Mouse (Mus musculus): ENCODE measurements around the gene Enkd1. TPM values are rescaled to one million over a fixed set of nuclear protein-coding genes. Genes with fewer than 3 reads are reported as not detected.

Enkd1 gene
- polyA plus RNA-seq, 1 experiment: 5.3 TPM

DNA sequence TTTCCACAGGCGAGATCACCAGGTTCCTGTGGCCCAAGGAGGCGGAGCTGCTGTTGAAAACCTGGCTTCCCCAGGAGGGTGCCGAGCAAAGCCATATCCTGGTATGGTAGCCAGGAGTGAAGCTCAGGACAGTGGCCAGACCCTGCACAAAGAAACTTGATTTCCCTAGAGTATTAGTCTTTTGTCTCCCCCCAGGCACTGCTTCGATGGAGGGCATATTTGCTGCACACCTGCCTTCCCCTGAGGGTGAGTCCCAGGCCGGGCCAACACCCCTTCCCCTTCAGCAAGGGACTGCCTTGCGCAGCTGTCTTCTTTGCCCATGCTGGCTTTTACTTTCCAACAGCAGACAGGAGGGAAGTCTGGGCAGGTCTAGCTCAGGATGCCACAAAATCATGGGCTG, 21.5 kb downstream of the Enkd1 start:
- Histone ChIP-seq H3K27ac (ENCODE audit: insufficient read depth, low read depth, low read length) (no peak overlapping the region), H3K4me1 (ENCODE audit: control insufficient read depth, insufficient read depth, low read length) (no peaks in the 10 kb centered on the region), H3K4me3 (ENCODE audit: insufficient read depth, low read length) (no peak overlapping the region)
- no peak for TF ChIP-seq CTCF (IDR thresholded peaks at IDR 0.05; ENCODE audit: low read depth, low read length)
- TF ChIP-seq POLR2A (IDR thresholded peaks at IDR 0.05; ENCODE audit: borderline replicate concordance, low read depth, low read length): no peak

DNA sequence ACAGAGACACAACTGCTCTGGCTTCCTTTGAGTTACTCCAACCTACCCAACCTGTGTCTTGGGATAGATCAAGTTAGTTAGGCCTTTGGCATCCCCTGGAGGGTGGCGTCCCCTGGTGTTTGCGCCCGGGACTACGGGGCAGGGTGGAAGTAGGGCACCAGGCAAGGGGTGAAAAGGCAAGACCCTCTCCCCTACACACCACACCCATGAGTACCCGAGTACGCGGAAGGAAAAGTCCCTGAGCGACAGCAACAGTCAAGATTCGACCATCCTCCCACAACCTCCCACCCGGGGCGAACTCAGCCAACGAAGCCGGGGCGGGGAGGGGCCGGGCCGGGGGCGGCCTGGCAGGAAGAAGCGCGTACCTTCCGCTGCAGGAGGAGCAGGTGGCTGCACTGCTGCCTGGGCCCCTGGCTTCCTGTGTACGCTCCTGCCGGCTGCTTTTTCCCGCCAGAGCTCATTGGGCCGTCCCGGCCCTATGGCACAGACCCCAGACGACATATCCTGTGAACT, 22.2 kb downstream of the Enkd1 start, which contains the start of gene Carmil2:
Carmil2 (plus strand) TSS at position 479 of the 513 bp plus-strand sequence.
- TF ChIP-seq POLR2A (IDR thresholded peaks at IDR 0.05; ENCODE audit: borderline replicate concordance, low read depth, low read length) (no peak), CTCF (IDR thresholded peaks at IDR 0.05; ENCODE audit: low read depth, low read length) (peak; percentile 45; the same call in 1 of the 2 replicates)
- Histone ChIP-seq H3K4me3 (ENCODE audit: insufficient read depth, low read length) (no peak within 1 kb of the TSS), H3K4me1 (ENCODE audit: control insufficient read depth, insufficient read depth, low read length) (no peaks in the 10 kb centered on the region), H3K27ac (ENCODE audit: insufficient read depth, low read depth, low read length) (no peak within 1 kb of the TSS)

DNA sequence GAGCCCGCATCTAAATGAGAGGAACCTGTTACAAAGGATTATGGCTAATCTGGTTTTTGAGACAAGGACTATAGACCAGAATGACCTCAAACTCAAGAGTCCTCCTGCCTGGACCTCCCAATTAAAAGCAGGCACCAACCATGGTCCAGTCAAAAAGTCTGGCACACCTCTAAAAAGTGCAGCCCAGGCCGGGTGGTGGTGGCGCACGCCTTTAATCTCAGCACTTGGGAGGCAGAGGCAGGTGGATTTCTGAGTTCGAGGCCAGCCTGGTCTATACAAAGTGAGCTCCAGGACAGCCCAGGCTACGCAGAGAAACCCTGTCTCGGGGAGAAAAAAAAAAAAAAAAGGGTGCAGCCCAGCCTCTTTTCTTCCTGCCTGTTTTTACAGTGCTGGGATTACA, 22.7 kb downstream of the Enkd1 start:
- H3K27ac ChIP-seq (ENCODE audit: insufficient read depth, low read depth, low read length): no peak overlapping the region
- H3K4me1 ChIP-seq (ENCODE audit: control insufficient read depth, insufficient read depth, low read length): no peaks in the 10 kb centered on the region
- no peak overlapping the region for H3K4me3 ChIP-seq (ENCODE audit: insufficient read depth, low read length)
- TF ChIP-seq CTCF (IDR thresholded peaks at IDR 0.05; ENCODE audit: low read depth, low read length): no peak
- no peak for TF ChIP-seq POLR2A (IDR thresholded peaks at IDR 0.05; ENCODE audit: borderline replicate concordance, low read depth, low read length)

DNA sequence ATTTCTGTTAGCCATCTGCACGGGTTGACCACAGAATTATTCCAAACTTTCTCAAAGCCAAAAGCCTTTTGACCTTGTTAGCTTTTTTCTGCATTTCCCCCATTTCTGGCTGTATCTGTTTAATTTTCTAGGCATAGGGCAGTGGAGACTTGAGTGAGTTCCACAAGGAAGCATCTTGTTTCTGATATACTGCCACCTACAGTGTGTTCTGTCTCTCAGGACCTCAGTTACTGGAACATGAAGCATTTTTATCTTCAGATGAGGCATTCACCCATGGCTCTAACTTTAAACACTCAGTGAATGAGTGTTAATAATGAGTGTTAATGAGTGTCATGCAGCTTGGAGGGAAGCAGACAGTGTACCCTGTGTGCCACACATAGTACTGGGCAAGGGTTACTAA, 30.1 kb downstream of the Enkd1 start:
- Histone ChIP-seq H3K4me3 (ENCODE audit: insufficient read depth, low read length) (no peak overlapping the region), H3K4me1 (ENCODE audit: control insufficient read depth, insufficient read depth, low read length) (no peaks in the 10 kb centered on the region), H3K27ac (ENCODE audit: insufficient read depth, low read depth, low read length) (no peak overlapping the region)
- TF ChIP-seq CTCF (IDR thresholded peaks at IDR 0.05; ENCODE audit: low read depth, low read length) (no peak), POLR2A (IDR thresholded peaks at IDR 0.05; ENCODE audit: borderline replicate concordance, low read depth, low read length) (no peak)

DNA sequence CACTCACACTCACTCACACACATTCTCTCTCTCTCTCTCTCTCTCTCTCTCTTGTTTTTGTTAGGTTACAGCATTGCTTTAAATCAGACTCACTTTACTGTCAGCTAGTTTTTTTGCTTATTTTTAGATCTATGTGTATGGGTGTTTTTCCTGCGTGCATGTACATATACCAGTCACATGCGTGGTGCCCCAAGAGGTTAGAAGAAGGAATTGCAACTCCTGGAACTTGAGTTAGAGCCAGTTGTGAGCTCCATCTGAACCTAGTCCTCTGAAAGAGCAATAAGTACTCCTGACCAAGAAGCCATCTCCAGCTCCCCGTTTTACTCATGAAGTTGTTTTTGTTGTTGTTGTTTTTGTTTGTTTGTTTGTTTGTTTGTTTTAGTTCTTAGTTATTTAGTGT, 46.8 kb downstream of the Enkd1 start:
- TF ChIP-seq CTCF (IDR thresholded peaks at IDR 0.05; ENCODE audit: low read depth, low read length): no peak
- no peak for TF ChIP-seq POLR2A (IDR thresholded peaks at IDR 0.05; ENCODE audit: borderline replicate concordance, low read depth, low read length)
- Histone ChIP-seq H3K4me3 (ENCODE audit: insufficient read depth, low read length) (no peak overlapping the region), H3K27ac (ENCODE audit: insufficient read depth, low read depth, low read length) (no peak overlapping the region), H3K4me1 (ENCODE audit: control insufficient read depth, insufficient read depth, low read length) (no peaks in the 10 kb centered on the region)

DNA sequence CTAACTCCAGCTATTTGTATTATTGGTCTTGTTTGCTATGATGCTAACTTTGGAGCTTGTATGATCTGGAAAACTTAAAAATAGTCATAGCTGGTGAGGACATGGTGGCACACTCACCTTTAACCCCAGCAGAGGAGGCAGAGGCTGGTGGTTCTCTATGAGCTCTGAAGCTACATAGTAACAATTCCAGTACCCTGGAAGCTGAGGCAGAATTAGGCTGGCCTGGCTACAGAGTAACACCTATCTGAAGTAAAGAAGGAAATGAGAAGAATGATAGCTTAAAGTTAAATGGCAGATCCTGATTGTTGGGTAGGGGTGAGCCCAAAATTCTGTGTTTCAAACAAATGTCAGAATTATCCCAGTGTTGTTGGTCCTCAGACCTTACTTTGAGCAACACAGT, 50.4 kb downstream of the Enkd1 start:
- H3K4me3 ChIP-seq (ENCODE audit: insufficient read depth, low read length): no peak overlapping the region
- no peak for TF ChIP-seq CTCF (IDR thresholded peaks at IDR 0.05; ENCODE audit: low read depth, low read length)
- no peak for TF ChIP-seq POLR2A (IDR thresholded peaks at IDR 0.05; ENCODE audit: borderline replicate concordance, low read depth, low read length)
- no peak overlapping the region for H3K27ac ChIP-seq (ENCODE audit: insufficient read depth, low read depth, low read length)
- no peaks in the 10 kb centered on the region for H3K4me1 ChIP-seq (ENCODE audit: control insufficient read depth, insufficient read depth, low read length)

Other genes with a start within 250 kb of the Enkd1 start
- 1.2 and 1.6 TPM in 2 replicates for gene Tppp3, start 236.7 kb downstream of the Enkd1 start, polyA plus RNA-seq (2012; ENCODE audit: insufficient read depth, insufficient read length, missing spikeins)
- gene Zdhhc1, start 211.3 kb downstream of the Enkd1 start, polyA plus RNA-seq (2012; ENCODE audit: insufficient read depth, insufficient read length, missing spikeins): 16.0 and 16.3 TPM in 2 replicates
- gene Hsd11b2, start 189.5 kb downstream of the Enkd1 start, polyA plus RNA-seq (2012; ENCODE audit: insufficient read depth, insufficient read length, missing spikeins): not detected in 2 replicates
- gene Atp6v0d1, start 142.2 kb downstream of the Enkd1 start, polyA plus RNA-seq (2012; ENCODE audit: insufficient read depth, insufficient read length, missing spikeins): 177 and 186 TPM in 2 replicates
- gene Ripor1, start 103.0 kb downstream of the Enkd1 start, polyA plus RNA-seq (2012; ENCODE audit: insufficient read depth, insufficient read length, missing spikeins): 15.5 and 17.9 TPM in 2 replicates
- gene Ctcf, start 71.6 kb downstream of the Enkd1 start, polyA plus RNA-seq (2012; ENCODE audit: insufficient read depth, insufficient read length, missing spikeins): 60.3 and 61.3 TPM in 2 replicates
- gene Agrp, start 70.8 kb downstream of the Enkd1 start, polyA plus RNA-seq (2012; ENCODE audit: insufficient read depth, insufficient read length, missing spikeins): not detected in 2 replicates
- gene Carmil2, start 21.9 kb downstream of the Enkd1 start, polyA plus RNA-seq (2012; ENCODE audit: insufficient read depth, insufficient read length, missing spikeins): 0.32 TPM in 1 of 2 replicates, not detected in the other
- gene Acd, start 7.1 kb downstream of the Enkd1 start, polyA plus RNA-seq (2012; ENCODE audit: insufficient read depth, insufficient read length, missing spikeins): 37.9 and 41.6 TPM in 2 replicates
- 9.4 and 11.2 TPM in 2 replicates for gene Pard6a, start 7.1 kb downstream of the Enkd1 start, polyA plus RNA-seq (2012; ENCODE audit: insufficient read depth, insufficient read length, missing spikeins)
- not detected in 2 replicates for gene 4933405L10Rik, start 555 bp downstream of the Enkd1 start, polyA plus RNA-seq (2012; ENCODE audit: insufficient read depth, insufficient read length, missing spikeins)
- gene Gfod2, start 50.5 kb upstream of the Enkd1 start, polyA plus RNA-seq (2012; ENCODE audit: insufficient read depth, insufficient read length, missing spikeins): 0.75 and 1.4 TPM in 2 replicates
- 42.0 and 44.3 TPM in 2 replicates for gene Ranbp10, start 119.1 kb upstream of the Enkd1 start, polyA plus RNA-seq (2012; ENCODE audit: insufficient read depth, insufficient read length, missing spikeins)
- not detected in 2 replicates for gene Tsnaxip1, start 119.5 kb upstream of the Enkd1 start, polyA plus RNA-seq (2012; ENCODE audit: insufficient read depth, insufficient read length, missing spikeins)
- gene Cenpt, start 145.1 kb upstream of the Enkd1 start, polyA plus RNA-seq (2012; ENCODE audit: insufficient read depth, insufficient read length, missing spikeins): 16.9 and 17.1 TPM in 2 replicates
- gene Thap11, start 146.9 kb upstream of the Enkd1 start, polyA plus RNA-seq (2012; ENCODE audit: insufficient read depth, insufficient read length, missing spikeins): 27.4 and 28.5 TPM in 2 replicates
- gene Nutf2, start 152.4 kb upstream of the Enkd1 start, polyA plus RNA-seq (2012; ENCODE audit: insufficient read depth, insufficient read length, missing spikeins): 2.2 TPM in 1 of 2 replicates, not detected in the other
- 23.6 and 29.8 TPM in 2 replicates for gene Edc4, start 172.7 kb upstream of the Enkd1 start, polyA plus RNA-seq (2012; ENCODE audit: insufficient read depth, insufficient read length, missing spikeins)
- gene Nrn1l, start 185.4 kb upstream of the Enkd1 start, polyA plus RNA-seq (2012; ENCODE audit: insufficient read depth, insufficient read length, missing spikeins): not detected in 2 replicates
- 18.0 and 18.8 TPM in 2 replicates for gene Pskh1, start 192.2 kb upstream of the Enkd1 start, polyA plus RNA-seq (2012; ENCODE audit: insufficient read depth, insufficient read length, missing spikeins)
- 0.63 TPM in 1 of 2 replicates, not detected in the other for gene Ctrl, start 225.7 kb upstream of the Enkd1 start, polyA plus RNA-seq (2012; ENCODE audit: insufficient read depth, insufficient read length, missing spikeins)
- 150 and 151 TPM in 2 replicates for gene Psmb10, start 230.2 kb upstream of the Enkd1 start, polyA plus RNA-seq (2012; ENCODE audit: insufficient read depth, insufficient read length, missing spikeins)
- 0.55 and 0.60 TPM in 2 replicates for gene Lcat, start 235.2 kb upstream of the Enkd1 start, polyA plus RNA-seq (2012; ENCODE audit: insufficient read depth, insufficient read length, missing spikeins)

All from bone marrow macrophage, adult 2 months (primary cell).